Mouse (Mus musculus): Measurements from ENCODE around the gene Vmn1r178.

DNA sequence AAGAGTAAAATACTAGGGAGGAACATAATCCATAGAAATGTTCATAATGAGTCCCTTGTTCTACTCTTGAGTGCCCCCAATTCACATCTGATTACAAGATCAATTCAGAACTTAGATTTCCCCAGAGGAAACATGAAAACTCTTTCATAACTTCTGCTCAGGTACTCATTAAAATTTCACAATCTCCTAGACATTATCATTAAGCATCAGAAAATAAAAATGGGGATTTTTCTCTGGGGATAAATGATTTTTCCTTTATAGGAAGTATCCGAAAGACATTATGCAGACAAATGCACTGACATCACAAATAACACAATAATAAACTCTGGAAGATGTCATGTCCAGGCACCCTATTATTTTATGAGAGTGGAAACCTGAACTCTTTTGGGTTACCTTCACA lies at the start of gene Vmn1r178:
- no peak for TF ChIP-seq POLR2A (IDR thresholded peaks at IDR 0.05; ENCODE audit: borderline replicate concordance, low read depth, low read length)
- TF ChIP-seq CTCF (IDR thresholded peaks at IDR 0.05; ENCODE audit: low read depth, low read length) = no peak
